Mouse (Mus musculus): Measurements from ENCODE around the gene Rgsl1. TPM values are rescaled to one million over a fixed set of nuclear protein-coding genes. Genes with fewer than 3 reads are reported as not detected.

The Rgsl1 gene
- total and polyA plus RNA-seq, 3 experiments, result not detected

GRCm38 (mm10) chr1:153783339-153783738 lies 60.6 kb downstream of the Rgsl1 start:
- no peak for DNase-seq (ENCODE audit: low read depth, low spot score)
- TF ChIP-seq POLR2A (IDR thresholded peaks at IDR 0.05; ENCODE audit: control insufficient read depth in 1 of 2, insufficient read depth in 1 of 2, low read depth in 1 of 2, low read length in 2 of 2, poor library complexity in 1 of 2), result no peak
- TF ChIP-seq EP300 (IDR thresholded peaks at IDR 0.05; ENCODE audit: low read depth in 1 of 2, low read length in 2 of 2), result no peak
- no peak for TF ChIP-seq ETS1 (IDR thresholded peaks at IDR 0.05; ENCODE audit: low read depth, low read length)
- no peak for TF ChIP-seq RCOR1 (IDR thresholded peaks at IDR 0.05; ENCODE audit: low read depth, low read length)
- no peak for TF ChIP-seq GATA1 (IDR thresholded peaks at IDR 0.05; ENCODE audit: low read depth, low read length)
- no peak for TF ChIP-seq TBP (IDR thresholded peaks at IDR 0.05; ENCODE audit: low read depth, low read length)
- no peak for TF ChIP-seq MAX (IDR thresholded peaks at IDR 0.05; ENCODE audit: low read length)
- TF ChIP-seq GABPA (IDR thresholded peaks at IDR 0.05; ENCODE audit: low read depth, low read length), result no peak
- no peak for TF ChIP-seq CHD1 (IDR thresholded peaks at IDR 0.05; ENCODE audit: low read depth, low read length)
- TF ChIP-seq TAL1 (IDR thresholded peaks at IDR 0.05; ENCODE audit: low read length), result no peak
- no peak for TF ChIP-seq MYC (IDR thresholded peaks at IDR 0.05; ENCODE audit: low read depth, low read length)
- TF ChIP-seq E2F4 (IDR thresholded peaks at IDR 0.05; ENCODE audit: borderline replicate concordance, low read depth, low read length), result no peak

GRCm38 (mm10) chr1:153778205-153778604 lies 65.7 kb downstream of the Rgsl1 start:
- H3K27ac ChIP-seq (ENCODE audit: control insufficient read depth, low read depth, low read length), result no peak overlapping the region
- H3K9me3 ChIP-seq (replicated peaks; ENCODE audit: insufficient read depth, low read length), result no peaks in the 10 kb centered on the region
- DNase-seq (ENCODE audit: low read depth, low spot score), result no peak
- H3K36me3 ChIP-seq (ENCODE audit: control insufficient read depth in 1 of 2, insufficient read depth in 2 of 2, low read length in 2 of 2), result no peaks in the 10 kb centered on the region
- no peak overlapping the region for H3K9ac ChIP-seq (ENCODE audit: control insufficient read depth, low read depth, low read length, poor library complexity, severe bottlenecking)
- no peaks in the 10 kb centered on the region; a peak in 1 of 4 replicates for H3K27me3 ChIP-seq (ENCODE audit: control insufficient read depth in 1 of 2, insufficient read depth in 2 of 2, low read length in 2 of 2)
- no peaks in the 10 kb centered on the region for H3K79me2 ChIP-seq (ENCODE audit: control insufficient read depth, insufficient read depth, low read length, poor library complexity)
- H3K4me3 ChIP-seq (ENCODE audit: control insufficient read depth in 1 of 2, insufficient read depth in 1 of 2, low read depth in 2 of 2, low read length in 2 of 2), result no peak overlapping the region
- no peaks in the 10 kb centered on the region for H3K4me1 ChIP-seq (ENCODE audit: control insufficient read depth in 1 of 2, insufficient read depth in 2 of 2, low read length in 2 of 2)
- TF ChIP-seq ETS1 (IDR thresholded peaks at IDR 0.05; ENCODE audit: low read depth, low read length), result no peak
- TF ChIP-seq ZMIZ1 (IDR thresholded peaks at IDR 0.05; ENCODE audit: low read depth, low read length), result no peak
- no peak for TF ChIP-seq POLR2AphosphoS5 (IDR thresholded peaks at IDR 0.05; ENCODE audit: borderline replicate concordance, low read depth, low read length)
- TF ChIP-seq RCOR1 (IDR thresholded peaks at IDR 0.05; ENCODE audit: low read depth, low read length), result no peak
- TF ChIP-seq CHD2 (IDR thresholded peaks at IDR 0.05; ENCODE audit: low read length), result no peak
- TF ChIP-seq MAX (IDR thresholded peaks at IDR 0.05; ENCODE audit: low read length), result no peak
- TF ChIP-seq GATA1 (IDR thresholded peaks at IDR 0.05; ENCODE audit: low read depth, low read length), result no peak
- TF ChIP-seq SIN3A (IDR thresholded peaks at IDR 0.05; ENCODE audit: low read length), result no peak
- no peak for TF ChIP-seq ZKSCAN1 (IDR thresholded peaks at IDR 0.05; ENCODE audit: low read depth, low read length)
- TF ChIP-seq TBP (IDR thresholded peaks at IDR 0.05; ENCODE audit: low read depth, low read length), result no peak
- TF ChIP-seq ZC3H11A (IDR thresholded peaks at IDR 0.05; ENCODE audit: low read depth, low read length), result no peak
- no peak for TF ChIP-seq MYB (IDR thresholded peaks at IDR 0.05; ENCODE audit: low read depth, low read length)
- TF ChIP-seq CHD1 (IDR thresholded peaks at IDR 0.05; ENCODE audit: low read depth, low read length), result no peak
- no peak for TF ChIP-seq USF2 (IDR thresholded peaks at IDR 0.05; ENCODE audit: borderline replicate concordance in 1 of 2, insufficient read depth in 1 of 2, low read depth in 1 of 2, low read length in 2 of 2)
- TF ChIP-seq HCFC1 (IDR thresholded peaks at IDR 0.05; ENCODE audit: low read depth, low read length), result no peak
- TF ChIP-seq ZNF384 (IDR thresholded peaks at IDR 0.05; ENCODE audit: low read depth, low read length), result no peak

More at GRCm38 (mm10) chr1:153783339-153783738, 60.6 kb downstream of the Rgsl1 start:
- Histone ChIP-seq H3K27ac (ENCODE audit: control insufficient read depth, low read depth, low read length) (no peak overlapping the region), H3K9me3 (replicated peaks; ENCODE audit: insufficient read depth, low read length) (no peaks in the 10 kb centered on the region), H3K79me2 (ENCODE audit: control insufficient read depth, insufficient read depth, low read length, poor library complexity) (no peaks in the 10 kb centered on the region), H3K4me3 (ENCODE audit: control insufficient read depth in 1 of 2, insufficient read depth in 1 of 2, low read depth in 2 of 2, low read length in 2 of 2) (no peak overlapping the region), H3K36me3 (ENCODE audit: control insufficient read depth in 1 of 2, insufficient read depth in 2 of 2, low read length in 2 of 2) (no peaks in the 10 kb centered on the region), H3K9ac (ENCODE audit: control insufficient read depth, low read depth, low read length, poor library complexity, severe bottlenecking) (no peak overlapping the region), H3K4me1 (ENCODE audit: control insufficient read depth in 1 of 2, insufficient read depth in 2 of 2, low read length in 2 of 2) (no peaks in the 10 kb centered on the region), H3K27me3 (ENCODE audit: control insufficient read depth in 1 of 2, insufficient read depth in 2 of 2, low read length in 2 of 2) (no peaks in the 10 kb centered on the region; a peak in 1 of 4 replicates)

Data from MEL (cell line).